Mouse (Mus musculus): Measurements from ENCODE around the gene Irs1.

DNA sequence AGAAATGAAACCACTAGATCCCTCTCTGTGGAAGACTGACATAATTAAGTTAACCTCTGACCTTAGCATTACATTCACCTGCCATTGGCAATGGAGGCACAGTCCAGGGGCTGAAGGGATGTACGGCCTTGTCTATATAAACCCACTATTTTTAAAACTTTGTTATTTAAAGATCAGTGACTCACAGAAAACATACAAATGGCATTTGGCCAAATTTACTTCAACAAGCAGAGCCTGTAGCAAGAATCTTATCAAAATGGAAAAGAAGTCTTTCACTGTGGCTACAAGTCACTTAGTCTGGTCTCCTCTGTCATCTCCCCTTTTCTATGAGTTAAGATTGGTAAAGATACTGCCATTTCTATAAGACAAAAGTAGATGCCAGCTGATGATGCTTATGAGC, 11.4 kb downstream of the Irs1 start:
- TF ChIP-seq CTCF (IDR thresholded peaks at IDR 0.05; ENCODE audit: low read depth): no peak
- TF ChIP-seq EP300 (IDR thresholded peaks at IDR 0.05; ENCODE audit: low read depth): no peak

Measured in liver, postnatal 0 days (tissue).